Mouse (Mus musculus): ENCODE measurements at regions not wholly inside any gene's neighbourhood (a gene's known extent, or its start where the extent isn't known, plus 50 kb on each side); places are given as distances from the start of the nearest gene placed in this dataset.

GRCm38 (mm10) chr5:75865096-75865495 lies 113.2 kb downstream of the Kdr start:
- TF ChIP-seq POLR2A (IDR thresholded peaks at IDR 0.05; ENCODE audit: low read depth, low read length) = no peak
- TF ChIP-seq CTCF (IDR thresholded peaks at IDR 0.05; ENCODE audit: extremely low read depth, insufficient read length, insufficient replicate concordance, low read depth, low read length) = no peak

Data from small intestine, adult 2 months (tissue).